Mouse (Mus musculus) intestine, postnatal 0 days (tissue): ENCODE measurements around the gene Dst. TPM values are rescaled to one million over a fixed set of nuclear protein-coding genes. Genes with fewer than 3 reads are reported as not detected.

Experiments used
- ATAC-seq: fragments of 200-750 bp; cut with Nextera tagmentation; 2 replicates; pipeline ENCODE4 v1.8.0; 2017; ENCODE audit warnings: mild to moderate bottlenecking, moderate TSS enrichment, moderate library complexity
- H3K27ac ChIP-seq: fragments of 300-500 bp; sonication (generic); 2 replicates; pipeline ENCODE4 v1.5.1; 2014; ENCODE audit warnings: mild to moderate bottlenecking, low read depth, low read length, moderate library complexity
- H3K27me3 ChIP-seq: fragments of 300-500 bp; sonication (generic); replicated peaks from 2 replicates; pipeline ENCODE4 v1.6.1; 2014; ENCODE audit warnings: low read length, mixed read lengths; ENCODE audit not compliant: control insufficient read depth, insufficient read depth
- H3K36me3 ChIP-seq: fragments of 300-500 bp; sonication (generic); 2 replicates; pipeline ENCODE4 v1.6.1; 2014; ENCODE audit warnings: mild to moderate bottlenecking, moderate library complexity; ENCODE audit not compliant: control insufficient read depth, insufficient read depth
- H3K4me1 ChIP-seq: fragments of 300-500 bp; sonication (generic); replicated peaks from 2 replicates; pipeline ENCODE4 v1.6.1; 2014; ENCODE audit warnings: antibody characterized with exemption, low read length, mixed read lengths; ENCODE audit not compliant: control insufficient read depth, insufficient read depth
- H3K4me2 ChIP-seq: fragments of 300-500 bp; sonication (generic); replicated peaks from 2 replicates; pipeline ENCODE4 v1.6.1; 2014; ENCODE audit warnings: low read depth, mild to moderate bottlenecking, moderate library complexity
- H3K4me3 ChIP-seq: fragments of 300-500 bp; sonication (generic); 2 replicates; pipeline ENCODE4 v1.5.1; 2014; ENCODE audit warnings: low read depth, low read length
- H3K9ac ChIP-seq: fragments of 300-500 bp; sonication (generic); 2 replicates; pipeline ENCODE4 v1.6.1; 2014; ENCODE audit warnings: mild to moderate bottlenecking, low read depth, low read length
- H3K9me3 ChIP-seq: fragments of 300-500 bp; sonication (generic); 2 replicates; pipeline ENCODE4 v1.6.1; 2016; ENCODE audit warnings: mixed run types; ENCODE audit not compliant: control insufficient read depth
- CTCF ChIP-seq: sonication (generic); IDR thresholded peaks from 2 replicates; pipeline ENCODE4 v1.5.1; 2016; ENCODE audit warnings: low read depth, mild to moderate bottlenecking, control low read depth, antibody characterized with exemption, moderate library complexity
- WGBS: fragments of 180-500 bp; shearing (Covaris S2); extraction: QIAGEN DNeasy Blood & Tissue Kit; methylation state at CpG from one replicate; pipeline ENCODE4 v1.1.7; 2014; 5-methylcytosine and 5-hydroxymethylcytosine counted together
- polyA plus RNA-seq: library from polyadenylated mRNA; unstranded; fragments of >200 nt; fragmentation: Nextera tagmentation; extraction: Ambion mirVana; gene quantifications from 2 replicates; pipeline ENCODE4 v1.2.1, GENCODE M21; 2015

The Dst gene
- polyA plus RNA-seq, 1 experiment from 2014 or later: 19.0 TPM

GRCm38 (mm10) chr1:34290321-34290720, 382.3 kb downstream of the Dst start:
- no peak for ATAC-seq
- peak overlapping the region; percentile 21; the same call in 1 of the 2 replicates for H3K27ac ChIP-seq
- WGBS: 83% methylated on average over 12 of the region's 12 CpGs
- TF ChIP-seq CTCF: no peak
- H3K36me3 ChIP-seq: peaks cover 73% of the 10 kb centered on the region
- no peaks in the 10 kb centered on the region for H3K4me1 ChIP-seq
- no peak overlapping the region for H3K9ac ChIP-seq
- H3K27me3 ChIP-seq: no peaks in the 10 kb centered on the region
- H3K9me3 ChIP-seq: no peaks in the 10 kb centered on the region
- no peak overlapping the region for H3K4me3 ChIP-seq
- no peak overlapping the region for H3K4me2 ChIP-seq

- 92% methylated on average over 14 of the region's 14 CpGs for WGBS
- Histone ChIP-seq H3K36me3 (peaks cover 77% of the 10 kb centered on the region), H3K27ac (no peak overlapping the region), H3K9me3 (no peaks in the 10 kb centered on the region), H3K27me3 (no peaks in the 10 kb centered on the region), H3K9ac (no peak overlapping the region), H3K4me3 (no peak overlapping the region), H3K4me1 (no peaks in the 10 kb centered on the region), H3K4me2 (no peak overlapping the region)
- no peak for TF ChIP-seq CTCF
- no peak for ATAC-seq
Observed at GRCm38 (mm10) chr1:34293198-34293597, 385.2 kb downstream of the Dst start.

- Histone ChIP-seq H3K9me3 (no peaks in the 10 kb centered on the region), H3K4me1 (no peaks in the 10 kb centered on the region), H3K36me3 (peaks cover 51% of the 10 kb centered on the region), H3K27ac (no peak overlapping the region; the same call in 1 of the 2 replicates), H3K27me3 (no peaks in the 10 kb centered on the region), H3K4me3 (no peak overlapping the region), H3K4me2 (no peak overlapping the region), H3K9ac (no peak overlapping the region)
- WGBS: 88% methylated on average over 9 of the region's 9 CpGs
- no peak for ATAC-seq
- TF ChIP-seq CTCF: no peak
Observed at GRCm38 (mm10) chr1:34297636-34298035, 389.6 kb downstream of the Dst start.

GRCm38 (mm10) chr1:34298631-34299184, 390.7 kb downstream of the Dst start:
- no peak for TF ChIP-seq CTCF
- no peak overlapping the region for H3K4me2 ChIP-seq
- no peak overlapping the region for H3K4me3 ChIP-seq
- peaks cover 49% of the 10 kb centered on the region for H3K36me3 ChIP-seq
- 74% methylated on average over 18 of the region's 18 CpGs for WGBS
- H3K9ac ChIP-seq: no peak overlapping the region
- no peaks in the 10 kb centered on the region for H3K4me1 ChIP-seq
- no peaks in the 10 kb centered on the region for H3K9me3 ChIP-seq
- H3K27me3 ChIP-seq: no peaks in the 10 kb centered on the region
- no peak for ATAC-seq
- no peak overlapping the region for H3K27ac ChIP-seq

GRCm38 (mm10) chr1:34299507-34299906, 391.5 kb downstream of the Dst start:
- H3K36me3 ChIP-seq: peaks cover 41% of the 10 kb centered on the region
- H3K9me3 ChIP-seq: no peaks in the 10 kb centered on the region
- no peak overlapping the region for H3K4me2 ChIP-seq
- no peak overlapping the region for H3K4me3 ChIP-seq
- H3K9ac ChIP-seq: no peak overlapping the region
- H3K27me3 ChIP-seq: no peaks in the 10 kb centered on the region
- ATAC-seq: no peak
- H3K4me1 ChIP-seq: no peaks in the 10 kb centered on the region
- no peak for TF ChIP-seq CTCF
- 86% methylated on average over 13 of the region's 13 CpGs for WGBS
- no peak overlapping the region for H3K27ac ChIP-seq

- TF ChIP-seq CTCF: no peak
- ATAC-seq: no peak
- Histone ChIP-seq H3K9me3 (no peaks in the 10 kb centered on the region), H3K36me3 (peaks cover 33% of the 10 kb centered on the region), H3K9ac (no peak overlapping the region), H3K27me3 (no peaks in the 10 kb centered on the region), H3K4me2 (no peak overlapping the region), H3K4me1 (no peaks in the 10 kb centered on the region), H3K4me3 (no peak overlapping the region), H3K27ac (no peak overlapping the region)
- 85% methylated on average over 13 of the region's 13 CpGs for WGBS
Observed at GRCm38 (mm10) chr1:34300309-34300980, 392.4 kb downstream of the Dst start.
